Mouse (Mus musculus): Measurements from ENCODE around the gene Mrps10. TPM values are rescaled to one million over a fixed set of nuclear protein-coding genes. Genes with fewer than 3 reads are reported as not detected.
"Not testable (repeated sequence)": the region's sequence is repeated elsewhere in the genome, so short reads cannot be mapped to it uniquely, and the experiment has no call there.

The Mrps10 gene
- polyA plus RNA-seq, 1 experiment from 2014 or later: 72.9 TPM

GRCm38 (mm10) chr17:47330616-47331015 lies 38.1 kb upstream of the Mrps10 start:
- Histone ChIP-seq H3K4me1 (ENCODE audit: control insufficient read depth, insufficient read depth, low read length) (0 out of 2 replicates have a peak, but pooled peaks cover 6% of the 10 kb centered on the region), H3K9me3 (ENCODE audit: control insufficient read depth, low read length) (no peaks in the 10 kb centered on the region), H3K36me3 (ENCODE audit: control insufficient read depth, insufficient read depth, low read length) (peaks cover 67% of the 10 kb centered on the region), H3K4me2 (ENCODE audit: low read depth, low read length) (no peak overlapping the region), H3K4me3 (ENCODE audit: low read depth, low read length) (no peak overlapping the region), H3K27me3 (replicated peaks; ENCODE audit: control insufficient read depth, insufficient read depth, low read length) (no peaks in the 10 kb centered on the region), H3K9ac (ENCODE audit: low read depth, low read length) (no peak overlapping the region), H3K27ac (replicated peaks; ENCODE audit: low read depth, low read length) (no peak overlapping the region)
- ATAC-seq (ENCODE audit: low read depth) (no peak), DNase-seq (ENCODE audit: low spot score) (no peak)
- 90% methylated on average over 9 of the region's 9 CpGs for WGBS

GRCm38 (mm10) chr17:47332001-47332611 lies 36.6 kb upstream of the Mrps10 start:
- H3K9me3 ChIP-seq (ENCODE audit: control insufficient read depth, low read length): no peaks in the 10 kb centered on the region
- H3K4me1 ChIP-seq (ENCODE audit: control insufficient read depth, insufficient read depth, low read length): 0 out of 2 replicates have a peak, but pooled peaks cover 6% of the 10 kb centered on the region
- no peak overlapping the region for H3K4me2 ChIP-seq (ENCODE audit: low read depth, low read length)
- no peaks in the 10 kb centered on the region for H3K27me3 ChIP-seq (replicated peaks; ENCODE audit: control insufficient read depth, insufficient read depth, low read length)
- 0 out of 2 replicates have a peak overlapping the region, but pooled peaks have one; percentile 13 for H3K27ac ChIP-seq (replicated peaks; ENCODE audit: low read depth, low read length)
- DNase-seq (ENCODE audit: low spot score) (peak; percentile 21), ATAC-seq (ENCODE audit: low read depth) (0 out of 2 replicates have a peak, but pooled peaks have one; percentile 42)
- no peak overlapping the region for H3K9ac ChIP-seq (ENCODE audit: low read depth, low read length)
- H3K4me3 ChIP-seq (ENCODE audit: low read depth, low read length): no peak overlapping the region
- WGBS: 64% methylated on average over 12 of the region's 12 CpGs
- H3K36me3 ChIP-seq (ENCODE audit: control insufficient read depth, insufficient read depth, low read length): peaks cover 63% of the 10 kb centered on the region

GRCm38 (mm10) chr17:47332664-47333063 lies 36.0 kb upstream of the Mrps10 start:
- not testable (repeated sequence) for H3K9ac ChIP-seq (ENCODE audit: low read depth, low read length); H3K4me2 ChIP-seq (ENCODE audit: low read depth, low read length); H3K4me1 ChIP-seq (ENCODE audit: control insufficient read depth, insufficient read depth, low read length); H3K9me3 ChIP-seq (ENCODE audit: control insufficient read depth, low read length); H3K27ac ChIP-seq (replicated peaks; ENCODE audit: low read depth, low read length); ATAC-seq (ENCODE audit: low read depth); H3K27me3 ChIP-seq (replicated peaks; ENCODE audit: control insufficient read depth, insufficient read depth, low read length); H3K4me3 ChIP-seq (ENCODE audit: low read depth, low read length)
- peak; percentile 24 for DNase-seq (ENCODE audit: low spot score)
- 38% methylated on average over 5 of the region's 5 CpGs for WGBS
- peaks cover 62% of the 10 kb centered on the region for H3K36me3 ChIP-seq (ENCODE audit: control insufficient read depth, insufficient read depth, low read length)

- Histone ChIP-seq H3K27me3 (replicated peaks; ENCODE audit: control insufficient read depth, insufficient read depth, low read length) (no peaks in the 10 kb centered on the region), H3K4me1 (ENCODE audit: control insufficient read depth, insufficient read depth, low read length) (0 out of 2 replicates have a peak, but pooled peaks cover 6% of the 10 kb centered on the region), H3K27ac (replicated peaks; ENCODE audit: low read depth, low read length) (no peak overlapping the region), H3K9ac (ENCODE audit: low read depth, low read length) (no peak overlapping the region), H3K9me3 (ENCODE audit: control insufficient read depth, low read length) (no peaks in the 10 kb centered on the region), H3K4me3 (ENCODE audit: low read depth, low read length) (no peak overlapping the region), H3K4me2 (ENCODE audit: low read depth, low read length) (no peak overlapping the region), H3K36me3 (ENCODE audit: control insufficient read depth, insufficient read depth, low read length) (peaks cover 62% of the 10 kb centered on the region)
- DNase-seq (ENCODE audit: low spot score): peak; percentile 9
- ATAC-seq (ENCODE audit: low read depth): no peak
- 28% methylated on average over 2 of the region's 2 CpGs for WGBS
Observed at GRCm38 (mm10) chr17:47333409-47333808, 35.3 kb upstream of the Mrps10 start.

- Histone ChIP-seq H3K4me2 (ENCODE audit: low read depth, low read length) (no peak overlapping the region), H3K36me3 (ENCODE audit: control insufficient read depth, insufficient read depth, low read length) (peaks cover 97% of the 10 kb centered on the region), H3K9ac (ENCODE audit: low read depth, low read length) (no peak overlapping the region), H3K4me3 (ENCODE audit: low read depth, low read length) (no peak overlapping the region), H3K27me3 (replicated peaks; ENCODE audit: control insufficient read depth, insufficient read depth, low read length) (no peaks in the 10 kb centered on the region), H3K27ac (replicated peaks; ENCODE audit: low read depth, low read length) (no peak overlapping the region), H3K9me3 (ENCODE audit: control insufficient read depth, low read length) (peaks cover 14% of the 10 kb centered on the region), H3K4me1 (ENCODE audit: control insufficient read depth, insufficient read depth, low read length) (no peaks in the 10 kb centered on the region)
- ATAC-seq (ENCODE audit: low read depth): no peak
- no peak for DNase-seq (ENCODE audit: low spot score)
- WGBS: 85% methylated on average over 2 of the region's 2 CpGs
Observed at GRCm38 (mm10) chr17:47343121-47343520, 25.6 kb upstream of the Mrps10 start.

GRCm38 (mm10) chr17:47349721-47350319 lies 18.9 kb upstream of the Mrps10 start:
- Histone ChIP-seq H3K4me1 (ENCODE audit: control insufficient read depth, insufficient read depth, low read length) (no peaks in the 10 kb centered on the region), H3K9ac (ENCODE audit: low read depth, low read length) (no peak overlapping the region), H3K27me3 (replicated peaks; ENCODE audit: control insufficient read depth, insufficient read depth, low read length) (no peaks in the 10 kb centered on the region), H3K4me2 (ENCODE audit: low read depth, low read length) (no peak overlapping the region), H3K4me3 (ENCODE audit: low read depth, low read length) (no peak overlapping the region), H3K9me3 (ENCODE audit: control insufficient read depth, low read length) (peaks cover 43% of the 10 kb centered on the region), H3K36me3 (ENCODE audit: control insufficient read depth, insufficient read depth, low read length) (peaks cover 100% of the 10 kb centered on the region), H3K27ac (replicated peaks; ENCODE audit: low read depth, low read length) (no peak overlapping the region)
- DNase-seq (ENCODE audit: low spot score) (no peak), ATAC-seq (ENCODE audit: low read depth) (no peak)
- 90% methylated on average over 3 of the region's 3 CpGs for WGBS

GRCm38 (mm10) chr17:47359964-47360363 lies 8.7 kb upstream of the Mrps10 start:
- ATAC-seq (ENCODE audit: low read depth) (no peak), DNase-seq (ENCODE audit: low spot score) (peak; percentile 36)
- H3K27ac ChIP-seq (replicated peaks; ENCODE audit: low read depth, low read length): no peak overlapping the region
- no peak overlapping the region for H3K4me3 ChIP-seq (ENCODE audit: low read depth, low read length)
- no peaks in the 10 kb centered on the region for H3K4me1 ChIP-seq (ENCODE audit: control insufficient read depth, insufficient read depth, low read length)
- H3K4me2 ChIP-seq (ENCODE audit: low read depth, low read length): no peak overlapping the region
- H3K27me3 ChIP-seq (replicated peaks; ENCODE audit: control insufficient read depth, insufficient read depth, low read length): no peaks in the 10 kb centered on the region
- H3K9me3 ChIP-seq (ENCODE audit: control insufficient read depth, low read length): 0 out of 2 replicates have a peak, but pooled peaks cover 2% of the 10 kb centered on the region
- 44% methylated on average over 6 of the region's 6 CpGs for WGBS
- H3K9ac ChIP-seq (ENCODE audit: low read depth, low read length): no peak overlapping the region
- peaks cover 59% of the 10 kb centered on the region for H3K36me3 ChIP-seq (ENCODE audit: control insufficient read depth, insufficient read depth, low read length)

GRCm38 (mm10) chr17:47361343-47361742 lies 7.3 kb upstream of the Mrps10 start:
- 80% methylated on average over 11 of the region's 11 CpGs for WGBS

GRCm38 (mm10) chr17:47369087-47369443 lies 378 bp downstream of the Mrps10 start:
- no peaks in the 10 kb centered on the region for H3K4me1 ChIP-seq (ENCODE audit: control insufficient read depth, insufficient read depth, low read length)
- no peak for DNase-seq (ENCODE audit: low spot score)
- H3K36me3 ChIP-seq (ENCODE audit: control insufficient read depth, insufficient read depth, low read length): peaks cover 21% of the 10 kb centered on the region
- ATAC-seq (ENCODE audit: low read depth): peak; percentile 56
- peak overlapping the region; percentile 72 for H3K9ac ChIP-seq (ENCODE audit: low read depth, low read length)
- H3K27me3 ChIP-seq (replicated peaks; ENCODE audit: control insufficient read depth, insufficient read depth, low read length): no peaks in the 10 kb centered on the region
- H3K9me3 ChIP-seq (ENCODE audit: control insufficient read depth, low read length): no peaks in the 10 kb centered on the region
- 1% methylated on average over 20 of the region's 20 CpGs for WGBS
- peak overlapping the region; percentile 71 for H3K4me2 ChIP-seq (ENCODE audit: low read depth, low read length)
- H3K27ac ChIP-seq (replicated peaks; ENCODE audit: low read depth, low read length): peak overlapping the region; percentile 63
- H3K4me3 ChIP-seq (ENCODE audit: low read depth, low read length): peak overlapping the region; percentile 90

More at GRCm38 (mm10) chr17:47361343-47361742, 7.3 kb upstream of the Mrps10 start:
- H3K9me3 ChIP-seq (ENCODE audit: control insufficient read depth, low read length): no peaks in the 10 kb centered on the region
- DNase-seq (ENCODE audit: low spot score) (no peak), ATAC-seq (ENCODE audit: low read depth) (no peak)
- no peaks in the 10 kb centered on the region for H3K4me1 ChIP-seq (ENCODE audit: control insufficient read depth, insufficient read depth, low read length)
- H3K4me3 ChIP-seq (ENCODE audit: low read depth, low read length): no peak overlapping the region
- no peak overlapping the region for H3K4me2 ChIP-seq (ENCODE audit: low read depth, low read length)
- no peak overlapping the region for H3K9ac ChIP-seq (ENCODE audit: low read depth, low read length)
- H3K27me3 ChIP-seq (replicated peaks; ENCODE audit: control insufficient read depth, insufficient read depth, low read length): no peaks in the 10 kb centered on the region
- no peak overlapping the region for H3K27ac ChIP-seq (replicated peaks; ENCODE audit: low read depth, low read length)
- peaks cover 45% of the 10 kb centered on the region for H3K36me3 ChIP-seq (ENCODE audit: control insufficient read depth, insufficient read depth, low read length)
